Mouse (Mus musculus): ENCODE measurements around the gene Frmd5. TPM values are rescaled to one million over a fixed set of nuclear protein-coding genes. Genes with fewer than 3 reads are reported as not detected.
A peak's percentile ranks its signal among the peaks of the same experiment; 100 is the strongest.

The Frmd5 gene
- polyA plus RNA-seq, 1 experiment from 2014 or later = 1.3 TPM

- Histone ChIP-seq H3K9ac (ENCODE audit: low read depth, low read length) (no peak overlapping the region), H3K27me3 (replicated peaks; ENCODE audit: control insufficient read depth, insufficient read depth, low read length) (no peaks in the 10 kb centered on the region), H3K4me1 (ENCODE audit: control insufficient read depth, insufficient read depth, low read length) (peaks cover 6% of the 10 kb centered on the region; the same call in 1 of the 2 replicates), H3K4me3 (ENCODE audit: low read length) (no peak overlapping the region), H3K27ac (ENCODE audit: low read length) (no peak overlapping the region), H3K4me2 (ENCODE audit: low read depth, low read length) (no peak overlapping the region), H3K9me3 (ENCODE audit: control insufficient read depth, low read length) (no peaks in the 10 kb centered on the region), H3K36me3 (ENCODE audit: control insufficient read depth, insufficient read depth, low read length) (no peaks in the 10 kb centered on the region)
- no peak for ATAC-seq
- 62% methylated on average over 13 of the region's 13 CpGs for WGBS
Measured at GRCm38 (mm10) chr2:121621262-121622163, 185.4 kb downstream of the Frmd5 start.

GRCm38 (mm10) chr2:121620582-121621261, 186.2 kb downstream of the Frmd5 start:
- Histone ChIP-seq H3K27ac (ENCODE audit: low read length) (no peak overlapping the region), H3K4me3 (ENCODE audit: low read length) (no peak overlapping the region), H3K9ac (ENCODE audit: low read depth, low read length) (no peak overlapping the region), H3K9me3 (ENCODE audit: control insufficient read depth, low read length) (no peaks in the 10 kb centered on the region), H3K27me3 (replicated peaks; ENCODE audit: control insufficient read depth, insufficient read depth, low read length) (no peaks in the 10 kb centered on the region), H3K36me3 (ENCODE audit: control insufficient read depth, insufficient read depth, low read length) (no peaks in the 10 kb centered on the region), H3K4me2 (ENCODE audit: low read depth, low read length) (no peak overlapping the region), H3K4me1 (ENCODE audit: control insufficient read depth, insufficient read depth, low read length) (peaks cover 6% of the 10 kb centered on the region; the same call in 1 of the 2 replicates)
- ATAC-seq = no peak
- 80% methylated on average over 7 of the region's 7 CpGs for WGBS

GRCm38 (mm10) chr2:121615199-121615559, 191.7 kb downstream of the Frmd5 start:
- peaks cover 4% of the 10 kb centered on the region; the same call in 1 of the 2 replicates for H3K4me1 ChIP-seq (ENCODE audit: control insufficient read depth, insufficient read depth, low read length)
- no peak overlapping the region for H3K4me2 ChIP-seq (ENCODE audit: low read depth, low read length)
- H3K9ac ChIP-seq (ENCODE audit: low read depth, low read length) = no peak overlapping the region
- H3K27ac ChIP-seq (ENCODE audit: low read length) = no peak overlapping the region
- 81% methylated on average over 7 of the region's 7 CpGs for WGBS
- H3K9me3 ChIP-seq (ENCODE audit: control insufficient read depth, low read length) = no peaks in the 10 kb centered on the region
- H3K36me3 ChIP-seq (ENCODE audit: control insufficient read depth, insufficient read depth, low read length) = no peaks in the 10 kb centered on the region
- H3K27me3 ChIP-seq (replicated peaks; ENCODE audit: control insufficient read depth, insufficient read depth, low read length) = no peaks in the 10 kb centered on the region
- ATAC-seq = no peak
- H3K4me3 ChIP-seq (ENCODE audit: low read length) = no peak overlapping the region

GRCm38 (mm10) chr2:121614483-121615198, 192.2 kb downstream of the Frmd5 start:
- H3K27me3 ChIP-seq (replicated peaks; ENCODE audit: control insufficient read depth, insufficient read depth, low read length) = no peaks in the 10 kb centered on the region
- no peak for ATAC-seq
- H3K36me3 ChIP-seq (ENCODE audit: control insufficient read depth, insufficient read depth, low read length) = no peaks in the 10 kb centered on the region
- peaks cover 9% of the 10 kb centered on the region; the same call in 1 of the 2 replicates for H3K4me1 ChIP-seq (ENCODE audit: control insufficient read depth, insufficient read depth, low read length)
- 82% methylated on average over 9 of the region's 9 CpGs for WGBS
- H3K4me2 ChIP-seq (ENCODE audit: low read depth, low read length) = no peak overlapping the region
- no peaks in the 10 kb centered on the region for H3K9me3 ChIP-seq (ENCODE audit: control insufficient read depth, low read length)
- H3K27ac ChIP-seq (ENCODE audit: low read length) = no peak overlapping the region
- H3K9ac ChIP-seq (ENCODE audit: low read depth, low read length) = no peak overlapping the region
- H3K4me3 ChIP-seq (ENCODE audit: low read length) = no peak overlapping the region

- peaks cover 9% of the 10 kb centered on the region; the same call in 1 of the 2 replicates for H3K4me1 ChIP-seq (ENCODE audit: control insufficient read depth, insufficient read depth, low read length)
- no peak overlapping the region for H3K4me2 ChIP-seq (ENCODE audit: low read depth, low read length)
- H3K4me3 ChIP-seq (ENCODE audit: low read length) = no peak overlapping the region
- 66% methylated on average over 5 of the region's 5 CpGs for WGBS
- H3K9ac ChIP-seq (ENCODE audit: low read depth, low read length) = 0 out of 2 replicates have a peak overlapping the region, but pooled peaks have one; percentile 2
- no peaks in the 10 kb centered on the region for H3K27me3 ChIP-seq (replicated peaks; ENCODE audit: control insufficient read depth, insufficient read depth, low read length)
- no peak overlapping the region for H3K27ac ChIP-seq (ENCODE audit: low read length)
- H3K9me3 ChIP-seq (ENCODE audit: control insufficient read depth, low read length) = no peaks in the 10 kb centered on the region
- H3K36me3 ChIP-seq (ENCODE audit: control insufficient read depth, insufficient read depth, low read length) = no peaks in the 10 kb centered on the region
- ATAC-seq = no peak
Measured at GRCm38 (mm10) chr2:121612112-121612511, 194.8 kb downstream of the Frmd5 start.

GRCm38 (mm10) chr2:121610008-121610884, 196.6 kb downstream of the Frmd5 start:
- no peak overlapping the region; the same call in 1 of the 2 replicates for H3K4me2 ChIP-seq (ENCODE audit: low read depth, low read length)
- no peak overlapping the region for H3K9ac ChIP-seq (ENCODE audit: low read depth, low read length)
- H3K4me1 ChIP-seq (ENCODE audit: control insufficient read depth, insufficient read depth, low read length) = peaks cover 9% of the 10 kb centered on the region; the same call in 1 of the 2 replicates
- no peaks in the 10 kb centered on the region for H3K36me3 ChIP-seq (ENCODE audit: control insufficient read depth, insufficient read depth, low read length)
- H3K27ac ChIP-seq (ENCODE audit: low read length) = no peak overlapping the region
- WGBS = 34% methylated on average over 17 of the region's 17 CpGs
- no peak for ATAC-seq
- H3K27me3 ChIP-seq (replicated peaks; ENCODE audit: control insufficient read depth, insufficient read depth, low read length) = no peaks in the 10 kb centered on the region
- no peak overlapping the region for H3K4me3 ChIP-seq (ENCODE audit: low read length)
- H3K9me3 ChIP-seq (ENCODE audit: control insufficient read depth, low read length) = no peaks in the 10 kb centered on the region

- Histone ChIP-seq H3K36me3 (ENCODE audit: control insufficient read depth, insufficient read depth, low read length) (no peaks in the 10 kb centered on the region), H3K4me2 (ENCODE audit: low read depth, low read length) (no peak overlapping the region), H3K4me3 (ENCODE audit: low read length) (no peak overlapping the region), H3K27ac (ENCODE audit: low read length) (no peak overlapping the region), H3K9me3 (ENCODE audit: control insufficient read depth, low read length) (no peaks in the 10 kb centered on the region), H3K27me3 (replicated peaks; ENCODE audit: control insufficient read depth, insufficient read depth, low read length) (no peaks in the 10 kb centered on the region), H3K9ac (ENCODE audit: low read depth, low read length) (no peak overlapping the region), H3K4me1 (ENCODE audit: control insufficient read depth, insufficient read depth, low read length) (peaks cover 9% of the 10 kb centered on the region; the same call in 1 of the 2 replicates)
- ATAC-seq = no peak
- 66% methylated on average over 11 of the region's 11 CpGs for WGBS
Measured at GRCm38 (mm10) chr2:121609141-121609724, 197.7 kb downstream of the Frmd5 start.

- no peak overlapping the region for H3K4me2 ChIP-seq (ENCODE audit: low read depth, low read length)
- no peaks in the 10 kb centered on the region for H3K9me3 ChIP-seq (ENCODE audit: control insufficient read depth, low read length)
- 65% methylated on average over 4 of the region's 4 CpGs for WGBS
- no peak overlapping the region for H3K4me3 ChIP-seq (ENCODE audit: low read length)
- no peaks in the 10 kb centered on the region for H3K4me1 ChIP-seq (ENCODE audit: control insufficient read depth, insufficient read depth, low read length)
- no peak for ATAC-seq
- H3K9ac ChIP-seq (ENCODE audit: low read depth, low read length) = no peak overlapping the region
- no peaks in the 10 kb centered on the region for H3K27me3 ChIP-seq (replicated peaks; ENCODE audit: control insufficient read depth, insufficient read depth, low read length)
- no peak overlapping the region for H3K27ac ChIP-seq (ENCODE audit: low read length)
- H3K36me3 ChIP-seq (ENCODE audit: control insufficient read depth, insufficient read depth, low read length) = no peaks in the 10 kb centered on the region
Measured at GRCm38 (mm10) chr2:121602397-121602796, 204.5 kb downstream of the Frmd5 start.

Data from intestine, embryonic 16.5 days (tissue).